Mouse (Mus musculus) MEL (cell line): ENCODE measurements around the gene Psme3.
A peak's percentile ranks its signal among the peaks of the same experiment; 100 is the strongest.

ENCODE experiments used
- CTCF ChIP-seq, 3 experiments: IDR thresholded peaks in 2 of 3; conservative IDR thresholded peaks in 1 of 3; 2 replicates each; pipeline ENCODE4 v1.5.1; 2011 to 2012; ENCODE audit warnings: low read length in 3 of 3, low read depth in 2 of 3, mild to moderate bottlenecking in 2 of 3, improper control_type of control experiment in 1 of 3, inconsistent platforms in 1 of 3, mixed read lengths in 1 of 3, moderate library complexity in 1 of 3; ENCODE audit not compliant: control insufficient read depth in 1 of 3, insufficient read depth in 1 of 3, poor library complexity in 1 of 3, severe bottlenecking in 1 of 3
- E2F4 ChIP-seq: IDR thresholded peaks from 2 replicates; pipeline ENCODE4 v1.6.1; 2011; ENCODE audit warnings: low read depth, low read length, improper control_type of control experiment, borderline replicate concordance
- ELF1 ChIP-seq: IDR thresholded peaks from 2 replicates; pipeline ENCODE4 v1.6.1; 2014; ENCODE audit warnings: low read depth, mild to moderate bottlenecking, inconsistent platforms, low read length, improper control_type of control experiment, moderate library complexity
- ETS1 ChIP-seq: IDR thresholded peaks from 2 replicates; pipeline ENCODE4 v1.6.1; 2012; ENCODE audit warnings: low read depth, mild to moderate bottlenecking, inconsistent platforms, low read length, improper control_type of control experiment, moderate library complexity
- GABPA ChIP-seq: IDR thresholded peaks from 2 replicates; pipeline ENCODE4 v1.6.1; 2012; ENCODE audit warnings: low read depth, mild to moderate bottlenecking, inconsistent platforms, low read length, improper control_type of control experiment, moderate library complexity
- GATA1 ChIP-seq: IDR thresholded peaks from 2 replicates; pipeline ENCODE4 v1.6.1; 2011; ENCODE audit warnings: low read depth, low read length, improper control_type of control experiment
- MAX ChIP-seq: IDR thresholded peaks from 2 replicates; pipeline ENCODE4 v1.6.1; 2011; ENCODE audit warnings: low read length, improper control_type of control experiment
- MEF2A ChIP-seq: IDR thresholded peaks from 2 replicates; pipeline ENCODE4 v1.6.1; 2014; ENCODE audit warnings: low read depth, mild to moderate bottlenecking, inconsistent platforms, low read length, improper control_type of control experiment; ENCODE audit not compliant: poor library complexity, insufficient replicate concordance, severe bottlenecking; ENCODE audit errors: extremely low read depth
- NELFE ChIP-seq: IDR thresholded peaks from 2 replicates; pipeline ENCODE4 v1.6.1; 2011; ENCODE audit warnings: low read depth, low read length, improper control_type of control experiment
- UBTF ChIP-seq: IDR thresholded peaks from 2 replicates; pipeline ENCODE4 v1.6.1; 2012; ENCODE audit warnings: low read depth, mild to moderate bottlenecking, inconsistent platforms, low read length, improper control_type of control experiment, moderate library complexity, borderline replicate concordance; ENCODE audit not compliant: insufficient read depth
- ZC3H11A ChIP-seq: IDR thresholded peaks from 2 replicates; pipeline ENCODE4 v1.6.1; 2012; ENCODE audit warnings: low read depth, mild to moderate bottlenecking, inconsistent platforms, low read length, improper control_type of control experiment

GRCm38 (mm10) chr11:101278223-101279192 is 37.5 kb upstream of the Psme3 start, which contains the start of the genes Cntd1 and Coa3:
- TF ChIP-seq E2F4 (peak; percentile 74; the same call in 1 of the 2 replicates), MAX (peak; percentile 98), CTCF (IDR thresholded peaks at IDR 0.05 in 2 of 3, conservative IDR thresholded peaks at IDR 0.05 in 1 of 3; ENCODE audit: control insufficient read depth in 1 of 3, insufficient read depth in 1 of 3, low read depth in 2 of 3, low read length in 3 of 3, poor library complexity in 1 of 3, severe bottlenecking in 1 of 3) (no peak), ZC3H11A (no peak), ETS1 (peak; percentile 39; the same call in 1 of the 2 replicates), ELF1 (peak; percentile 96), GABPA (no peak), NELFE (peak; percentile 74), MEF2A (no peak), GATA1 (no peak), UBTF (0 out of 2 replicates have a peak, but pooled peaks have one; percentile 58)
